Mouse (Mus musculus): ENCODE measurements around the gene Swt1. TPM values are rescaled to one million over a fixed set of nuclear protein-coding genes. Genes with fewer than 3 reads are reported as not detected.
"Not testable (repeated sequence)": the region's sequence is repeated elsewhere in the genome, so short reads cannot be mapped to it uniquely, and the experiment has no call there.

Swt1 gene
- polyA plus RNA-seq, 1 experiment from 2014 or later: 25.1 TPM

GRCm38 (mm10) chr1:151359374-151359773 is 68.9 kb downstream of the Swt1 start:
- no peak for TF ChIP-seq EP300 (optimal IDR thresholded peaks at IDR 0.05)
- ATAC-seq (ENCODE audit: low FRiP score, low TSS enrichment): no peak

GRCm38 (mm10) chr1:151355994-151356393 is 72.3 kb downstream of the Swt1 start:
- WGBS: 89% methylated on average over 5 of the region's 5 CpGs
- H3K9ac ChIP-seq (ENCODE audit: low read length): no peak overlapping the region

More at GRCm38 (mm10) chr1:151359374-151359773, 68.9 kb downstream of the Swt1 start:
- no peak overlapping the region for H3K4me2 ChIP-seq (replicated peaks; ENCODE audit: low read depth)
- 83% methylated on average over 3 of the region's 3 CpGs for WGBS
- no peaks in the 10 kb centered on the region for H3K4me1 ChIP-seq (replicated peaks; ENCODE audit: control insufficient read depth, insufficient read depth)
- H3K4me3 ChIP-seq (ENCODE audit: low read depth, low read length): no peak overlapping the region
- no peaks in the 10 kb centered on the region for H3K9me3 ChIP-seq (ENCODE audit: control insufficient read depth, low read length)
- peaks cover 14% of the 10 kb centered on the region for H3K36me3 ChIP-seq (ENCODE audit: control insufficient read depth, insufficient read depth, low read length)
- H3K9ac ChIP-seq (ENCODE audit: low read length): no peak overlapping the region
- no peak overlapping the region for H3K27ac ChIP-seq (replicated peaks)
- DNase-seq (ENCODE audit: low spot score): no peak
- H3K27me3 ChIP-seq (ENCODE audit: control insufficient read depth, insufficient read depth, low read length): no peaks in the 10 kb centered on the region

GRCm38 (mm10) chr1:151352911-151353310 is 75.3 kb downstream of the Swt1 start:
- H3K9me3 ChIP-seq (ENCODE audit: control insufficient read depth, low read length): no peaks in the 10 kb centered on the region
- H3K36me3 ChIP-seq (ENCODE audit: control insufficient read depth, insufficient read depth, low read length): peaks cover 9% of the 10 kb centered on the region
- no peak overlapping the region for H3K4me3 ChIP-seq (ENCODE audit: low read depth, low read length)
- no peaks in the 10 kb centered on the region for H3K4me1 ChIP-seq (replicated peaks; ENCODE audit: control insufficient read depth, insufficient read depth)
- ATAC-seq (ENCODE audit: low FRiP score, low TSS enrichment) (peak; percentile 65; the same call in 1 of the 2 replicates), DNase-seq (ENCODE audit: low spot score) (peak; percentile 46)
- WGBS: 84% methylated on average over 2 of the region's 2 CpGs
- no peak overlapping the region for H3K27ac ChIP-seq (replicated peaks)
- H3K4me2 ChIP-seq (replicated peaks; ENCODE audit: low read depth): no peak overlapping the region
- H3K27me3 ChIP-seq (ENCODE audit: control insufficient read depth, insufficient read depth, low read length): no peaks in the 10 kb centered on the region
- no peak overlapping the region for H3K9ac ChIP-seq (ENCODE audit: low read length)
- peak; percentile 75 for TF ChIP-seq CTCF (IDR thresholded peaks at IDR 0.05; ENCODE audit: low read depth)
- TF ChIP-seq EP300 (optimal IDR thresholded peaks at IDR 0.05): no peak

More at GRCm38 (mm10) chr1:151355994-151356393, 72.3 kb downstream of the Swt1 start:
- ATAC-seq (ENCODE audit: low FRiP score, low TSS enrichment) (no peak), DNase-seq (ENCODE audit: low spot score) (no peak)
- Histone ChIP-seq H3K4me3 (ENCODE audit: low read depth, low read length) (no peak overlapping the region), H3K27ac (replicated peaks) (no peak overlapping the region), H3K4me1 (replicated peaks; ENCODE audit: control insufficient read depth, insufficient read depth) (no peaks in the 10 kb centered on the region), H3K36me3 (ENCODE audit: control insufficient read depth, insufficient read depth, low read length) (peaks cover 16% of the 10 kb centered on the region), H3K27me3 (ENCODE audit: control insufficient read depth, insufficient read depth, low read length) (no peaks in the 10 kb centered on the region), H3K9me3 (ENCODE audit: control insufficient read depth, low read length) (no peaks in the 10 kb centered on the region), H3K4me2 (replicated peaks; ENCODE audit: low read depth) (no peak overlapping the region)
- no peak for TF ChIP-seq EP300 (optimal IDR thresholded peaks at IDR 0.05)
- no peak for TF ChIP-seq CTCF (IDR thresholded peaks at IDR 0.05; ENCODE audit: low read depth)

GRCm38 (mm10) chr1:151348293-151348692 is 80.0 kb downstream of the Swt1 start:
- H3K36me3 ChIP-seq (ENCODE audit: control insufficient read depth, insufficient read depth, low read length); DNase-seq (ENCODE audit: low spot score); H3K4me3 ChIP-seq (ENCODE audit: low read depth, low read length); ATAC-seq (ENCODE audit: low FRiP score, low TSS enrichment); H3K27ac ChIP-seq (replicated peaks); H3K4me1 ChIP-seq (replicated peaks; ENCODE audit: control insufficient read depth, insufficient read depth); H3K9me3 ChIP-seq (ENCODE audit: control insufficient read depth, low read length); H3K4me2 ChIP-seq (replicated peaks; ENCODE audit: low read depth); H3K9ac ChIP-seq (ENCODE audit: low read length); H3K27me3 ChIP-seq (ENCODE audit: control insufficient read depth, insufficient read depth, low read length): not testable (repeated sequence)
- WGBS: 69% methylated on average over 4 of the region's 4 CpGs
- TF ChIP-seq CTCF (IDR thresholded peaks at IDR 0.05; ENCODE audit: low read depth): peak; percentile 56

- Histone ChIP-seq H3K4me2 (replicated peaks; ENCODE audit: low read depth) (peak overlapping the region; percentile 61), H3K4me1 (replicated peaks; ENCODE audit: control insufficient read depth, insufficient read depth) (0 out of 2 replicates have a peak, but pooled peaks cover 2% of the 10 kb centered on the region), H3K4me3 (ENCODE audit: low read depth, low read length) (peak overlapping the region; percentile 88), H3K27ac (replicated peaks) (no peak overlapping the region; the same call in 1 of the 2 replicates), H3K9me3 (ENCODE audit: control insufficient read depth, low read length) (no peaks in the 10 kb centered on the region), H3K27me3 (ENCODE audit: control insufficient read depth, insufficient read depth, low read length) (no peaks in the 10 kb centered on the region), H3K36me3 (ENCODE audit: control insufficient read depth, insufficient read depth, low read length) (peaks cover 4% of the 10 kb centered on the region), H3K9ac (ENCODE audit: low read length) (no peak overlapping the region)
- DNase-seq (ENCODE audit: low spot score): peak; percentile 43
- WGBS: 31% methylated on average over 6 of the region's 6 CpGs
- ATAC-seq (ENCODE audit: low FRiP score, low TSS enrichment): no peak
- TF ChIP-seq EP300 (optimal IDR thresholded peaks at IDR 0.05) (no peak), CTCF (IDR thresholded peaks at IDR 0.05; ENCODE audit: low read depth) (no peak)
Observed at GRCm38 (mm10) chr1:151346681-151347127, 81.6 kb downstream of the Swt1 start.

- H3K9ac ChIP-seq (ENCODE audit: low read length): peak overlapping the region; percentile 91
- ATAC-seq (ENCODE audit: low FRiP score, low TSS enrichment) (no peak), DNase-seq (ENCODE audit: low spot score) (no peak)
- peak overlapping the region; percentile 61 for H3K4me2 ChIP-seq (replicated peaks; ENCODE audit: low read depth)
- H3K27me3 ChIP-seq (ENCODE audit: control insufficient read depth, insufficient read depth, low read length): no peaks in the 10 kb centered on the region
- H3K4me1 ChIP-seq (replicated peaks; ENCODE audit: control insufficient read depth, insufficient read depth): 0 out of 2 replicates have a peak, but pooled peaks cover 2% of the 10 kb centered on the region
- TF ChIP-seq EP300 (optimal IDR thresholded peaks at IDR 0.05): no peak
- peak; percentile 15; the same call in 1 of the 2 replicates for TF ChIP-seq CTCF (IDR thresholded peaks at IDR 0.05; ENCODE audit: low read depth)
- peaks cover 3% of the 10 kb centered on the region; the same call in 1 of the 2 replicates for H3K36me3 ChIP-seq (ENCODE audit: control insufficient read depth, insufficient read depth, low read length)
- H3K9me3 ChIP-seq (ENCODE audit: control insufficient read depth, low read length): no peaks in the 10 kb centered on the region
- H3K27ac ChIP-seq (replicated peaks): no peak overlapping the region
- peak overlapping the region; percentile 88 for H3K4me3 ChIP-seq (ENCODE audit: low read depth, low read length)
Observed at GRCm38 (mm10) chr1:151345863-151346195, 82.4 kb downstream of the Swt1 start.

All from stomach, postnatal 0 days (tissue).